Mouse (Mus musculus): Measurements from ENCODE around the gene Jag1.

Gene Jag1

GRCm38 (mm10) chr2:137063829-137064228 lies 52.6 kb downstream of the Jag1 start:
- DNase-seq (ENCODE audit: low spot score in 2 of 2), result no peak

DNA sequence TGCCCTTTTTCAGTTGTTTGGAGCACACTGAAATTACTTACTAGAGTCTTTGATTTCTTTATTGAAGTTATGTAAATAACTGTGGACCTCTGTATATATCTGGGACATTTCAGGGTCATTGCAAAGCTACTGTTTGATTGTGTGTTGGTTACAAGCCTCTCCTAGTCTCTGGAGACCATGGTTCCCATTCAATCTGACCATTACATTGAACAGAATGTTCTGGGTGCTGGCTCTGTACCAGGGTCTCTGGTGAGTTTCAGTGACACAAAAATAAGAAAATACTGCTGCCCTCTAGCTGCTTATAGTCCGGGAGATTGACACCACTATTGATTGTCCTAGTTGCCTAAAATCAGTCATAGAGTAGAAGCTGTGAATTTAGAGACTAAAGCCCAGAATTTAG lies 66.5 kb downstream of the Jag1 start:
- DNase-seq (ENCODE audit: low spot score in 2 of 2), result no peak

GRCm38 (mm10) chr2:137049367-137049766 lies 67.1 kb downstream of the Jag1 start:
- DNase-seq (ENCODE audit: low spot score in 2 of 2), result no peak

DNA sequence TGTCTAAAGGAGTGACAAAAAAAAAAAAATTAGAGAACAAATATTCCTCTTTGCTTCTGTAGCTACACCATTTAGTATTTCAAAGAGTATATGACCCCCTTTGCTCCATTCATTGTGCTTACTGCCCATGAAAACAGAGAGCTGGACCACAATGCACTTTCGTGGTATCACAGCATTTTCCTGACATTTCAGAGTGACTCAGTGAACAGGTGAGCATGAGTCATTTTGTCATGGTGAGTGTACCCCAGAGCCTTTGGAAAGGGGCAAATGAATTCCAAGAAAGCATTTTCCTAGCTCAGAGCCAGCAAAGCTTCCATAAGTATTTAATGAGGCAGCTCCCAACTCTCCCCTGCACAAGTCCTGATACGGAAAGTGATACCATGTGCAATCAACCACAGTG lies 72.3 kb downstream of the Jag1 start:
- no peak for DNase-seq (ENCODE audit: low spot score in 2 of 2)
